Comparison of ENCODE assay signal across 13 mouse cellular contexts in genomic region chr4:148515313-148515712, GRCm38 (mm10). TPM values are rescaled to one million over a fixed set of nuclear protein-coding genes. Genes with fewer than 3 reads are reported as not detected.
DNase-seq lines count a peak whose midpoint lies in the region; ATAC-seq and TF ChIP-seq lines count a peak whose summit lies in the region.
"Had no signal": no experiment of that assay in that cellular context is flagged by ENCODE, and none has a peak within 500 bp of the region (broad histone marks: within the 10 kb centered on the region; RNA-seq: fewer than 3 reads in every experiment).

No protein-coding gene starts in this region.

- no peaks in the 10 kb centered on the region; the same call in 1 of the 2 replicates for H3K4me1 ChIP-seq in heart, postnatal 0 days (ENCODE audit: control insufficient read depth, insufficient read depth)

- no peak for DNase-seq in heart, postnatal 0 days (ENCODE audit: low spot score)
- DNase-seq in heart, postnatal 4 days: no peak
- DNase-seq in retina, embryonic 14.5 days (ENCODE audit: low spot score): peak; percentile 8
- DNase-seq in retina, postnatal 1 day: no peak
- DNase-seq in thymus, postnatal 25 days: peak; percentile 14
- DNase-seq in layer of hippocampus, postnatal 10 days (ENCODE audit: low spot score in 2 of 2): no peak
- DNase-seq: adrenal gland, postnatal 25 days; cerebellum, adult 9-11 months; gastrocnemius, postnatal 25 days had no signal

- peak; percentile 2; the same call in 1 of the 2 replicates for TF ChIP-seq CTCF in heart, postnatal 0 days (IDR thresholded peaks at IDR 0.05; ENCODE audit: low read depth)

- H3K4me2 ChIP-seq in heart, postnatal 0 days (ENCODE audit: low read depth, low read length): no peak overlapping the region

- H3K4me3 ChIP-seq in heart, postnatal 0 days (ENCODE audit: low read depth, low read length): no peak overlapping the region
- H3K4me3 ChIP-seq: erythroblast, embryonic 14.5 days had no signal

- H3K9me3 ChIP-seq in heart, postnatal 0 days (replicated peaks; ENCODE audit: control insufficient read depth, low read length): no peaks in the 10 kb centered on the region

- TF ChIP-seq EP300 in heart, postnatal 0 days (IDR thresholded peaks at IDR 0.05; ENCODE audit: low read depth): no peak

- no peak overlapping the region for H3K27ac ChIP-seq in heart, postnatal 0 days (ENCODE audit: low read depth)

- no peaks in the 10 kb centered on the region for H3K27me3 ChIP-seq in heart, postnatal 0 days (ENCODE audit: control insufficient read depth, insufficient read depth, low read length)

- no peak for ATAC-seq in heart, postnatal 0 days (ENCODE audit: insufficient read depth, low read depth)
- ATAC-seq in common myeloid progenitor, adult 5-6 weeks (replicated peaks; ENCODE audit: low read depth, poor library complexity, severe bottlenecking): 0 out of 2 replicates have a peak, but pooled peaks have one; percentile 45
- no peak for ATAC-seq in CD4-positive, CD25-positive, alpha-beta regulatory T cell, adult 4 months
- ATAC-seq: midbrain, embryonic 16.5 days had no signal

- peaks cover 49% of the 10 kb centered on the region for H3K36me3 ChIP-seq in heart, postnatal 0 days (replicated peaks; ENCODE audit: control insufficient read depth, insufficient read depth, low read length)

- no peak overlapping the region for H3K9ac ChIP-seq in heart, postnatal 0 days (replicated peaks; ENCODE audit: low read depth, low read length)

- WGBS in heart, postnatal 0 days: 89% methylated on average over 2 of the region's 2 CpGs

RNA-seq across cellular contexts. Expression of gene Angptl7, which starts 15.1 kb away (rescaled TPM):
- 2.9 and 4.9 TPM in 2 replicates for total RNA-seq in heart, postnatal 0 days (2014; rRNA removed; ENCODE audit: low replicate concordance)
- 8.9 and 9.1 TPM in 2 replicates for polyA plus RNA-seq in heart, postnatal 0 days (2015; fragmentation: Nextera tagmentation; extraction: Ambion mirVana)
- total RNA-seq in heart, postnatal 4 days (2021): 1 to 10 TPM; 3.9 to 5.6 TPM
- total RNA-seq in common myeloid progenitor, adult 5-6 weeks (2017): not detected in 2 replicates
- under 1 TPM; 0.59 to 0.65 TPM for polyA plus RNA-seq in CD4-positive, CD25-positive, alpha-beta regulatory T cell, adult 4 months (2017; shearing (Covaris generic))
- total RNA-seq in layer of hippocampus, postnatal 10 days (2021): under 1 TPM; 0.20 to 0.21 TPM
- polyA plus RNA-seq: erythroblast, embryonic 14.5 days had no signal

RNA-seq across cellular contexts. Expression of gene Exosc10, which starts 42.9 kb away (rescaled TPM):
- total RNA-seq in heart, postnatal 0 days (2014; rRNA removed; ENCODE audit: low replicate concordance): 47.0 and 57.0 TPM in 2 replicates
- polyA plus RNA-seq in heart, postnatal 0 days (2015; fragmentation: Nextera tagmentation; extraction: Ambion mirVana): 43.0 TPM in 2 replicates
- 10 to 100 TPM; 62.4 to 66.2 TPM for total RNA-seq in heart, postnatal 4 days (2021)
- 60.0 and 74.0 TPM in 2 replicates for total RNA-seq in common myeloid progenitor, adult 5-6 weeks (2017)
- 100 to 1,000 TPM in 1 of 2 experiments, 10 to 100 TPM in 1; 92.7 to 146 TPM for polyA plus RNA-seq in CD4-positive, CD25-positive, alpha-beta regulatory T cell, adult 4 months (2017; shearing (Covaris generic))
- 10 to 100 TPM; 57.5 to 58.2 TPM for total RNA-seq in layer of hippocampus, postnatal 10 days (2021)

Comparison
In these comparisons a context has a peak if more than half of its experiments do, and no peak if none do; other contexts are left out.
1. DNase-seq: peak in retina, embryonic 14.5 days (single experiment) and thymus, postnatal 25 days (single experiment); none in heart, postnatal 0 days (single experiment), heart, postnatal 4 days (single experiment), retina, postnatal 1 day (single experiment) and layer of hippocampus, postnatal 10 days (0 of 2).